ENCODE assay signal across 14 mouse cellular contexts in genomic region chr11:106374559-106374958, GRCm38 (mm10). TPM values are rescaled to one million over a fixed set of nuclear protein-coding genes. Genes with fewer than 3 reads are reported as not detected.
A peak's percentile ranks its signal among the peaks of the same experiment; 100 is the strongest.
DNase-seq lines count a peak whose midpoint lies in the region; ATAC-seq and TF ChIP-seq lines count a peak whose summit lies in the region.
"Had no signal": no experiment of that assay in that cellular context is flagged by ENCODE, and none has a peak within 500 bp of the region (broad histone marks: within the 10 kb centered on the region; RNA-seq: fewer than 3 reads in every experiment).

No protein-coding gene starts in this region.

- H3K79me2 ChIP-seq in heart, adult 2 months (replicated peaks; ENCODE audit: control insufficient read depth, insufficient read depth, low read length): no peaks in the 10 kb centered on the region

- H3K9ac ChIP-seq in heart, embryonic 13.5 days: no peak overlapping the region
- no peak overlapping the region for H3K9ac ChIP-seq in heart, adult 2 months (ENCODE audit: low read depth, low read length)

- H3K4me3 ChIP-seq in heart, embryonic 13.5 days: no peak overlapping the region
- no peak overlapping the region for H3K4me3 ChIP-seq in heart, adult 2 months

- H3K36me3 ChIP-seq in heart, embryonic 13.5 days: no peaks in the 10 kb centered on the region
- no peaks in the 10 kb centered on the region; the same call in 1 of the 2 replicates for H3K36me3 ChIP-seq in heart, adult 2 months (ENCODE audit: control insufficient read depth, insufficient read depth, low read length)

- no peaks in the 10 kb centered on the region for H3K27me3 ChIP-seq in heart, embryonic 13.5 days (replicated peaks)
- H3K27me3 ChIP-seq in heart, adult 2 months (ENCODE audit: control insufficient read depth, insufficient read depth, low read length): no peaks in the 10 kb centered on the region

- TF ChIP-seq CTCF in heart, adult 2 months (IDR thresholded peaks at IDR 0.05): no peak

- DNase-seq in heart, adult 2 months: no peak
- peak; percentile 19 to 22 for DNase-seq in urinary bladder, postnatal 36 days (ENCODE audit: low spot score in 2 of 2)
- DNase-seq in urinary bladder, adult 2 months (ENCODE audit: low spot score): no peak
- DNase-seq in lung, postnatal 4 days: peak; percentile 48 to 62
- no peak for DNase-seq in frontal cortex, postnatal 36 days (ENCODE audit: low spot score in 2 of 2)
- no peak for DNase-seq in spleen, adult 18-20 months
- no peak for DNase-seq in spleen, postnatal 4 days (ENCODE audit: low spot score in 2 of 2)
- DNase-seq: cerebellum, adult 9-11 months; kidney, adult 9 months; right cerebral cortex, postnatal 14 days had no signal

- no peak for TF ChIP-seq POLR2A in heart, adult 2 months (IDR thresholded peaks at IDR 0.05; ENCODE audit: insufficient read depth, low read depth, low read length)

- no peak overlapping the region for H3K4me2 ChIP-seq in heart, embryonic 13.5 days

- peak overlapping the region; percentile 39 for H3K27ac ChIP-seq in heart, embryonic 13.5 days (replicated peaks)
- no peak overlapping the region; the same call in 1 of the 2 replicates for H3K27ac ChIP-seq in heart, adult 2 months

- no peak for TF ChIP-seq EP300 in heart, adult 2 months (IDR thresholded peaks at IDR 0.05; ENCODE audit: insufficient read depth, low read depth, low read length)

- H3K4me1 ChIP-seq in heart, embryonic 13.5 days: peaks cover 11% of the 10 kb centered on the region
- H3K4me1 ChIP-seq in heart, adult 2 months (ENCODE audit: control insufficient read depth, insufficient read depth, low read length): peaks cover 3% of the 10 kb centered on the region; the same call in 1 of the 2 replicates

- no peak for ATAC-seq in heart, embryonic 13.5 days (ENCODE audit: extremely low read depth, insufficient number of reproducible peaks, low FRiP score, low TSS enrichment)

- intact Hi-C loops in heart, adult 2 months (cut with DNase I): no loop called here

- no peaks in the 10 kb centered on the region for H3K9me3 ChIP-seq in heart, embryonic 13.5 days

- WGBS in heart, embryonic 13.5 days: 50% methylated on average over 9 of the region's 9 CpGs
- WGBS in heart, adult 2 months: 45% methylated on average over 9 of the region's 9 CpGs

RNA-seq across cellular contexts. Expression of gene Prr29, which starts 9.3 kb away (rescaled TPM):
- polyA plus RNA-seq in heart, embryonic 13.5 days (2015; fragmentation: Nextera tagmentation; extraction: Ambion mirVana): 0.15 and 0.27 TPM in 2 replicates
- under 1 TPM; 0.37 to 0.48 TPM for total RNA-seq in heart, adult 2 months (2021)
- polyA plus RNA-seq in heart, adult 2 months (2012; rRNA removed): 7.9 and 10.4 TPM in 2 replicates
- 0.27 and 0.33 TPM in 2 replicates for polyA plus RNA-seq in urinary bladder, adult 2 months (2012; rRNA removed)
- total RNA-seq: left cerebral cortex, postnatal 25 days; megakaryocyte-erythroid progenitor cell, adult 5-6 weeks had no signal
- polyA plus RNA-seq: neural tube, embryonic 11.5 days had no signal

RNA-seq across cellular contexts. Expression of gene Icam2, which starts 13.3 kb away (rescaled TPM):
- 77.7 and 86.1 TPM in 2 replicates for polyA plus RNA-seq in heart, embryonic 13.5 days (2015; fragmentation: Nextera tagmentation; extraction: Ambion mirVana)
- total RNA-seq in heart, adult 2 months (2021): 10 to 100 TPM; 22.0 to 22.4 TPM
- 46.8 and 60.4 TPM in 2 replicates for polyA plus RNA-seq in heart, adult 2 months (2012; rRNA removed)
- 13.2 and 16.3 TPM in 2 replicates for polyA plus RNA-seq in urinary bladder, adult 2 months (2012; rRNA removed)

RNA-seq across cellular contexts. Expression of gene Scn4a, which starts 21.5 kb away (rescaled TPM):
- polyA plus RNA-seq in heart, embryonic 13.5 days (2015; fragmentation: Nextera tagmentation; extraction: Ambion mirVana): 0.03 and 0.08 TPM in 2 replicates
- 10 to 100 TPM; 22.1 to 22.8 TPM for total RNA-seq in heart, adult 2 months (2021)
- 11.9 and 20.7 TPM in 2 replicates for polyA plus RNA-seq in heart, adult 2 months (2012; rRNA removed)
- 0.10 and 0.19 TPM in 2 replicates for polyA plus RNA-seq in urinary bladder, adult 2 months (2012; rRNA removed)
- total RNA-seq: left cerebral cortex, postnatal 25 days had no signal

RNA-seq across cellular contexts. Expression of gene Cd79b, which starts 60.0 kb away (rescaled TPM):
- 1.2 TPM in 2 replicates for polyA plus RNA-seq in heart, embryonic 13.5 days (2015; fragmentation: Nextera tagmentation; extraction: Ambion mirVana)
- total RNA-seq in heart, adult 2 months (2021): 1 to 10 TPM; 1.7 to 3.0 TPM
- 3.4 and 10.1 TPM in 2 replicates for polyA plus RNA-seq in heart, adult 2 months (2012; rRNA removed)
- 1.3 and 1.7 TPM in 2 replicates for polyA plus RNA-seq in urinary bladder, adult 2 months (2012; rRNA removed)

Comparison
In these comparisons a context has a peak if more than half of its experiments do, and no peak if none do; other contexts are left out.
1. DNase-seq: peak in urinary bladder, postnatal 36 days (2 of 2) and lung, postnatal 4 days (2 of 2); none in heart, adult 2 months (0 of 2), urinary bladder, adult 2 months (single experiment), frontal cortex, postnatal 36 days (0 of 2), spleen, adult 18-20 months (0 of 2) and spleen, postnatal 4 days (0 of 2).
2. RNA of gene Scn4a, which starts 21.5 kb away (polyA plus RNA-seq): 11.9 to 20.7 TPM in heart, adult 2 months; 0.10 to 0.19 TPM in urinary bladder, adult 2 months and 0.03 to 0.08 TPM in heart, embryonic 13.5 days; every median in the first group is over 10 times any median in the second.